Mouse (Mus musculus) heart, embryonic 12.5 days (tissue): ENCODE measurements around the gene Vsnl1. TPM values are rescaled to one million over a fixed set of nuclear protein-coding genes. Genes with fewer than 3 reads are reported as not detected.

Experiments
- ATAC-seq: fragments of 200-750 bp; cut with Nextera tagmentation; 2 replicates; pipeline ENCODE4 v1.8.0; 2017; ENCODE audit warnings: moderate TSS enrichment, moderate library complexity; ENCODE audit not compliant: insufficient number of reproducible peaks, low FRiP score
- H3K27ac ChIP-seq: fragments of 300-500 bp; sonication (generic); 2 replicates; pipeline ENCODE4 v1.5.1; 2016; ENCODE audit warnings: mild to moderate bottlenecking, moderate library complexity; ENCODE audit not compliant: poor library complexity, severe bottlenecking
- H3K27me3 ChIP-seq: fragments of 300-500 bp; sonication (generic); replicated peaks from 2 replicates; pipeline ENCODE4 v1.6.1; 2016; ENCODE audit warnings: mild to moderate bottlenecking, moderate library complexity
- H3K36me3 ChIP-seq: fragments of 300-500 bp; sonication (generic); 2 replicates; pipeline ENCODE4 v1.6.1; 2016; ENCODE audit warnings: mild to moderate bottlenecking, moderate library complexity
- H3K4me1 ChIP-seq: fragments of 300-500 bp; sonication (generic); replicated peaks from 2 replicates; pipeline ENCODE4 v1.6.1; 2016; ENCODE audit warnings: mild to moderate bottlenecking
- H3K4me2 ChIP-seq: fragments of 300-500 bp; sonication (generic); 2 replicates; pipeline ENCODE4 v1.6.1; 2016; ENCODE audit warnings: mild to moderate bottlenecking, moderate library complexity
- H3K4me3 ChIP-seq: fragments of 300-500 bp; sonication (generic); 2 replicates; pipeline ENCODE4 v1.5.1; 2016; ENCODE audit warnings: mild to moderate bottlenecking
- H3K9ac ChIP-seq: fragments of 300-500 bp; sonication (generic); 2 replicates; pipeline ENCODE4 v1.6.1; 2016; ENCODE audit warnings: mild to moderate bottlenecking, moderate library complexity
- H3K9me3 ChIP-seq: fragments of 300-500 bp; sonication (generic); replicated peaks from 2 replicates; pipeline ENCODE4 v1.6.1; 2016; ENCODE audit warnings: mild to moderate bottlenecking, moderate library complexity
- WGBS: fragments of 180-500 bp; shearing (Covaris S2); methylation state at CpG from one replicate; pipeline ENCODE4 v1.1.7; 2016; 5-methylcytosine and 5-hydroxymethylcytosine counted together
- microRNA-seq: library from miRNA; unstranded; fragments of <30 nt; microRNA quantifications from one replicate; pipeline ENCODE4, GENCODE M21; 2017
- polyA plus RNA-seq: library from polyadenylated mRNA; unstranded; fragments of >200 nt; fragmentation: Nextera tagmentation; extraction: Ambion mirVana; gene quantifications from 2 replicates; pipeline ENCODE4 v1.2.1, GENCODE M21; 2016

The Vsnl1 gene
- polyA plus RNA-seq, 1 experiment from 2014 or later, result 12.0 TPM

- Histone ChIP-seq H3K9me3 (no peaks in the 10 kb centered on the region), H3K36me3 (peaks cover 62% of the 10 kb centered on the region), H3K9ac (no peak overlapping the region), H3K4me3 (no peak overlapping the region), H3K27ac (no peak overlapping the region), H3K4me2 (no peak overlapping the region), H3K4me1 (0 out of 2 replicates have a peak, but pooled peaks cover 4% of the 10 kb centered on the region), H3K27me3 (no peaks in the 10 kb centered on the region)
- no peak for ATAC-seq
- WGBS, result 95% methylated on average over 6 of the region's 6 CpGs
Measured at GRCm38 (mm10) chr12:11277207-11277606, 159.2 kb downstream of the Vsnl1 start.

GRCm38 (mm10) chr12:11276632-11277031 lies 159.8 kb downstream of the Vsnl1 start:
- H3K4me1 ChIP-seq, result 0 out of 2 replicates have a peak, but pooled peaks cover 4% of the 10 kb centered on the region
- H3K4me2 ChIP-seq, result no peak overlapping the region
- H3K36me3 ChIP-seq, result peaks cover 59% of the 10 kb centered on the region
- WGBS, result 89% methylated on average over 2 of the region's 2 CpGs
- no peak overlapping the region for H3K27ac ChIP-seq
- no peak for ATAC-seq
- no peaks in the 10 kb centered on the region for H3K9me3 ChIP-seq
- no peak overlapping the region for H3K4me3 ChIP-seq
- H3K27me3 ChIP-seq, result no peaks in the 10 kb centered on the region
- no peak overlapping the region for H3K9ac ChIP-seq

Small RNAs within 50 kb of the gene (microRNA-seq; reads per million reads assigned to microRNA genes)
- not detected for gene Mir7675

Other genes starting within 250 kb of the Vsnl1 start
- gene Msgn1, start 227.6 kb downstream of the Vsnl1 start, polyA plus RNA-seq, result not detected in 2 replicates
- 7.4 and 8.3 TPM in 2 replicates for gene Gen1, start 170.8 kb downstream of the Vsnl1 start, polyA plus RNA-seq
- gene Smc6, start 170.7 kb downstream of the Vsnl1 start, polyA plus RNA-seq, result 124 and 125 TPM in 2 replicates
- 0.32 and 0.53 TPM in 2 replicates for gene Rad51ap2, start 19.5 kb upstream of the Vsnl1 start, polyA plus RNA-seq